Mouse (Mus musculus) inflammation-experienced regulatory T-cells, adult 6 months (primary cell): ENCODE results near the gene Scand1. TPM values are rescaled to one million over a fixed set of nuclear protein-coding genes. Genes with fewer than 3 reads are reported as not detected.

Experiments used
- ATAC-seq: one replicate; pipeline ENCODE4 v1.8.0; 2017
- polyA plus RNA-seq, 3 experiments: library from polyadenylated mRNA; unstranded; fragments of 100-300 nt; shearing (Covaris generic); gene quantifications; one replicate each; pipeline ENCODE4 v1.2.1; 2017

Gene Scand1
- 1 to 10 TPM in 2 of 3 experiments, not detected in 1; 2.8 to 5.1 TPM for polyA plus RNA-seq

DNA sequence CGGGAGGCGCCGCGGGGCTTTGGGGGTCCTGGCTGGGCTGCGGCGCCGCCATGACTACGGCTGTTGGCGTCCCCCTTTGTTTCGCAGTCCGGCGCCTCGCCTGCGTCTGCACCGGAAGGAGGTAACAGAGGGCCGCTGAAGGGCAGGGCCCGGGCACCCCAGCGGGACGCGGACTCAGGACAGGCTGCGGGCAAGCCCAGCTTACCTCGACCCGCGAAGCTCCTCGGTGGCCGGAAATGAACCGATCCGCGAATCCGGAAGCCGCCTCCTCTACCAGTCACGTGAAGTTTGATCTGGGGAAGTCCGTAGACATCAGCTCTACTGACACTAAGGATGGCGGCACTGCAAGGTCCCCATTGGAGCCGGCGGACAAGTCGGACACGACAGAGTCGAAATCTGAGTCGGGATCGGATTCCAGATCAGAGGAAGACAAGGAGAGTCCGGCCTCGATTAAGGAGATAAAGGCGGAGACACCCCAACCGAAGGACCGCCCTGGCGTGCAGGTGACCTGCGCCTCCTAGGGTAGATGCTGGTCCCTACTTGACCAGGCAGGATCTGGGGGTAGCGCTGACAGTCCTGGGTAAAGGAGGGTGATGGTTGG lies at the start of gene Scand1, which contains the start of gene Cnbd2:
Scand1 (minus strand) TSS at position 408 of the 601 bp plus-strand sequence.
Cnbd2 (plus strand) TSS at position 3 of the 601 bp plus-strand sequence.
- peak; percentile 93 for ATAC-seq

DNA sequence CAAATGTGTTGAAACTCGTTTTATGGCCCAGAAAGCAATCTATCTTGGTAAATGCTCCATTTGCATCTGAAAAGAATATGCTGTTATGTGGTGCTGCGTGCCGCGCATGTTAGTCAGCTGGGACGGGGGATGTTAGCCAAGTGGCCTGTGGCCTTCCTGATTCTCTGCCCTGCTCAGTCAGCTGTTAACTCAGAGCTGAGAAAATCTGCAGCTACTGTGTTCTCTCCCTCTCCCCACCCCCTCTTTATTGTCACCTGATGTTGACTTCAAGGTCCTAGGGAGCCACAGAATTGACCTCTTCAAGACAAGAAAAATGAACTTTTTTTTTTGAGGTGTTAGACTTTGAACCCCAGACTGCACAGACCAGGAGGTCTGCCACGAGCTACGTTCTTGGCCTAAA lies 43.5 kb upstream of the Scand1 start:
- no peak for ATAC-seq

DNA sequence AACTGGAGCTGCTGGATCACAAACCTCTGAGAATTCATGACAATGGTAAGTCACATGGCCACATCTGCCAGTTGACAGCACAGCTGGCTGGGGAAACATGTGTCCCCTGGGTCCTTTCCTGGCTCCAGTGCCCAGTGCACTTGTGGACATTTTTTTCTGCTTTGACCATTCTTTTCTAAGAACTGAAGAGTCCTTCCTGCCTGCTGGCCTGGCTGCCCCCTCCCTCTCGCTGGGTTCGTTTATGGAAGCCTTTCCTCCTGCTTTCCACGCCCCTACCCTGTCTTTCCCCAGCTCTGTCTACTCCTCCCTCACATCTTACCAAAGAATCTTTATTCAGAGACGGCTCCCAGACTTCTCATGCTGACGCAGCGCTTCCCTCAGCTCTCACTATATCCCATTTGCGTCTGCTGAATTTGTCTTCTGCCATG lies 40.8 kb upstream of the Scand1 start:
- no peak for ATAC-seq

DNA sequence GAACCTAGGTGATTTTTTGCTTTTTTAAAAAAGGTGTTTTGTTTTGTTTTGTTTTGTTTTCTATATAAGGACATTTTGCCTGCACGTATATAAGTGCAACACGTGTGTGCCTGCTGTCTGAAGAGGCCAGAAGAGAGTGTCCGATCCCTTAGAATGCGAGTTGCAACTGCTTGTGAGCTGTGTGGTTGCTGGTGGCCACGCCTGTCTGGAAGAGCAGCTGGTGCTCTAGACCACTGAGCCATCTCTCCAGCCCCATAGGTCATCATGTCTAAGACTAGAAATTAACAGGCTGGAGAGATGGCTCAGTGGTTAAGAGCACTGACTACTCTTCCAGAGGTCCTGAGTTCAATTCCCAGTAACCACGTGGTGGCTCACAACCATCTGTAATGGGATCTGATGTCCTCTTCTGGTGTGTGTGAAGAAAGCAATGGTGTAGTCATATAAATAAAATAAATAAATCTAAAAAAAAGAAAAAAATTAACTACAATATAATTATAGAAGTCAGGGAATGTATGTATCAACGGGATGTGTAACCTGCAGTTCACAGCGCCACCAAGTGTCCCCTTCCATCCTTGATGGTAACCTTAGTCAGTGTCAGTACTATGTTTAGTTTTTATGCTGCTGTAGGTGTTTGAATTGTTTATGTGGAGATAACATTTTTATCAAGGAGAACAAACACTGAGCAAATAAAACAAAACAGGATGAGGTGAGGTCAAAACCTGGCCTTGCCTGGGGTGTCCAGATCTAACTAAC lies 40.1 kb upstream of the Scand1 start:
- ATAC-seq = no peak

DNA sequence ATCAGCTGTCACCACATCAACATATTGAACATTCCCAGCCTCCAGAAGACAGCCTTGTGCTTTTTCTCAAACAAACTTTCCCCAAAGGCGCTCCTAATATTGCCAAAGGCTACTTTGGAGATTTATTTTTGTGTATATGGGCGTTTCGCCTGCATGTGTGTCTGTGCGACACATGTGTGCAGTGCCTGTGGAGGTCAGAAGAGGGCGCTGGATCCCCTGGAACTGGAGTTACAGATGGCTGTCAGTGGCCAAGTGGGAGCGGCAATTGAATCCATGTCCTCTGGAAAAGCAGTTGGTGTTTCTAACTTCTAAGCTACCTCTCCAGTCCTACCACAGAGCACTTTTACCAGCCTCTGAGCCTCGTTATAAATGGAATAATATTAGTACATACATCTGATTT lies 38.7 kb upstream of the Scand1 start:
- ATAC-seq = no peak

DNA sequence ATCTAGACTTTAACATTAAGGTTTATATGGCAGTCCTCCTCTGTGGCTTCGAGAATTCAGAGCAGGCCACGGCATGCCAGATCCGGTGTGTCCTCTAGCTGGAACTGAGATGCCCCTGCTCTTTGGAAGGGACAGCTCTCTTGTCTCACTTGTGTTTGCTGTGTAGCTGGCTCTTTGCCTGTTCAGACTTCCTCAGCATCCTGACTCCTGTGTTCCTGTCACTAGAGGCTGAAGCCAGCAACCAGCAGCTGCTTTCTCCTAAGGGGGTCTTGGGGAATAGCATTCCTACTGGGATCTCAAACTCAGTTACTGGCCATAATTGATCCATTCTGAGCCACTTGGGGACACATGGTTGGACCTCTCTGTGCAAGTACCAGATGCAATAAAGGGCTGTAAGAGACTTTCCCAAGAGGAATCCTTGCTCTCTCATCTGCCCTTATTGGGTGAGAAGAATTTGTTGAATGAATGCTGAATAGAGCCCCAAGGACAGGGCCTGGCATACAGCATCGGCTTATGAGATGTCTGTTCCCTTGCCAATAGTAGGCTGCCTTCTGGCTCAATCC lies 36.9 kb upstream of the Scand1 start:
- no peak for ATAC-seq

DNA sequence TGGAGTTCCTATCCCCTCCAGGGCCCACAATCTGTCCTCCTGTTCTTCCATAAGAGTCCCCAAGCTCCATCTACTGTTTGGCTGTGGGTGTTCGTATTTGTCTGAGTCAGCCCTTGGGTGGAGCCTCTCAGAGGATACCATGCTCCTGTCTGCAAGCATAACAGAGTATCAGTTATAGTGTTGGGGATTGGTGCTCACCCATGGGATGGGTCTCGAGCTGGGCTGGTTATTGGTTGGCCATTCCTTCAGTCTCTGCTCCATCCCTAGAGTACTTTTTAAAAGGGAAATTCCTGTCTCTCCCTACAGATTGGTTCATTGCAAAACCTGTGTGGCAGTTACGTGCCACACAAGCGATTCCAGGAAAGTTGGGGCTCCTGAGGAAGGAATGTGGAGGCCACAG lies 36.3 kb upstream of the Scand1 start:
- ATAC-seq = no peak

DNA sequence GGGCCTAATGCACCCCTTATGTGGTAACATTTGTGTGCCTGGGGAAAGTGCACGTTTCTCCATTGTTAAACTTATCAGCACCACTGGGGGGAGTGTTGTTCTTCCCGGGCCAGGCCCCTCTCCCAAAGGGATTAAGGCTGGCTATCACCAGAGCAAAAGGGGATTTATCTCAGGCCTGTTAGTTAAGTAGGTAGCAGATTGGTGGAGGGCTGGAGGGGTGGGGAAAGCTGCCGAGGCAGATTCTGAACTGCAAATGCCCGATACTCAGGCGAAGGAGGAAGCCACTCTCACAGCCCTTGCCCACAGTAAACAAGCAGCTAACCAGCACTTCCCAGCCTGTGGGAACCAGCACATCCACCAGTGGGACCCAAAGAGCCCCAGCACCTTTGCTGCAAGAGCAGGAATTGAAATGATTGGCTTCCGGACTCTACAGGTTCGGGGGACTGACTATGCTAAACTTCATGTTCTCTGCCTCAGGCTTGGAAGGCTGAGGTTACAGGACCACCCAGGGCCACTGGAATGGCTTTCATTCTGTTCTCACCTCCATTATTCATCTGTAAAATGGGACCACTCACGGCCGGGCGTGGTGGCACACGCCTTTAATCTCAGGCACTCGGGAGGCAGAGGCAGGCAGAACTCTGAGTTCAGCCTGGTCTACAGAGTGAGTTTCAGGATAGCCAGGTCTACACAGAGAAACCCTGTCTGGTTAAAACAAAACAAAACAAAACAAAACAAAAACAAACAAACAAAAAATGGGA lies 32.5 kb upstream of the Scand1 start:
- ATAC-seq = no peak

DNA sequence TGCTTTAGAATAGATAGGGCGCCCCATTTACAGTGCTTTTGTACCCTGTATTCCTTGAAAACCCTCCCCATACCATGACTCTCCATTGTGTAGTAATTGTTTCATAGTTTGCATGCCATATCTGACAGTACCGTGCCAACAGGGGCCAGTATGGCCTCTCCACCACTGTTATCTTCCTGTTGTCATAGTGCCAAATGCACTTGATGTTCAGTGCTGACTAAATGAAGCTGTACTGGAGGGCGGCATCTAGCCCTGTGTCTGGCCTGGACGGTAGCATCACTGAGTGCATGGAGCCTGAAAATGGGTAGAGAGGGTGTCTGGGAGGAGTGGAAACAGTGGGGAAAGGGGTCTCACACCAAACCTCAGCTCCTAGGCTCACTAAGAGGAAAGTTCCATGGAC lies 27.6 kb upstream of the Scand1 start:
- no peak for ATAC-seq

DNA sequence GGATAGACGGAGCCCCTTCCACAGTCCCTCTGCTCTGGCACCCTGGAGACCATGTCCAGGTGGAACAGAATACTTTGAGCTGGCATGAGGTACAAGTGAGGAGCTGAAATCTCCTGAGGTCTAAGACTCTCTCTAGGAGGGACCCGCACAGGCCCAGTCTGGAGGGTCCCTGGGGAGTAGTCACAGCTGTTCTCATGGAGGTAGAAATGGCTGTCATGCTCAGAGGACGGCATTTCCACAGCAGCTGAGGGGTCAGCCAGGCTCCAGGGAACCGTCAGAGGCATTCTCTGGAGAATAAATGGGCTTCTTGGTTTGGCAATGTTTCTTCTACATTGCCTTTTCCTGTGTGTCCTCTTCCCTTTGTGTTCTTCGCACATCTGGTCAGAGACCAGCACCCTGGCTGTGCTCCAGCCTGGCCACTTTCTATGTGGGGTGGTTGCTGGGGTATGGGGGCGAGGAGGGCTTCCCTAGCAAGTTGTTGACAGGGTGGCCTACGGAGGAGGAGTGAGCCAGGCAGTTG lies 19.0 kb upstream of the Scand1 start:
- no peak for ATAC-seq

DNA sequence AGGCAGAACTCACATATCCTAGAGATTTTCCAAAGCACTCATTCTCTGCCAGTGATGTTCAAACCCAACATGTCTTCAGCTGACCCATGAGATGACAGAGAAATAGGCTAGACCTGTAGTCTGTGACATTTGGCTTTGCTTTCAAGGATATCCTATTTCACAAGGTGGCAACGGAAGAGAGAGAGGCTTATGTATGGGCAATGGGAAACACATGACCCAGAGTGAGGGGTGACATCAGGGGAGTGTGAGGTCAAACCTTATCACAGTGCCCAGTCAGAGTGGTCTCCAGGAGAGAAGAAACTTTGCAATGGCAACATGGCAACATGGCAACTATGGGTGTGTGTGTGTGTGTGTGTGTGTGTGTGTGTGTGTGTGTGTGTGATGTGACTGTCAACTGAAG lies 18.2 kb upstream of the Scand1 start:
- ATAC-seq = no peak

DNA sequence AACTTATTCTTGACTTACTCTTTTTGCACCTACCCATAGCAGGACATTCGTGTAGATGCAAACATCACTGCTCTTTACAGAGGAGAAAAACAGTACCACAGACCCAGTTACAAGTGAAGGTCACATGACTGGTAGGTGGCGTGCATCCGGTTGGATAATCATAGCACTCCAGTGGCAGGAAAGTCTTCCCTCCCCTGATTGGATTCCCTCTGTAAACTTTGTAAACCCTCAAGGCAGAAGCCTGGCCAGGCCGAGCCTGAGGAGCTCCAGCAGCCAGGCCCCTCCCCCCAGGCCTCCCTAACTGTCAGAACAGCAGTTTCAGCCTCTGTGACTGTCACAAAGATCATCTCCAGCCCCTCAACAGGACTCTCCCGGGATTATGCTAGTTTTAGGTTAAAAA lies 12.2 kb upstream of the Scand1 start:
- ATAC-seq = no peak

DNA sequence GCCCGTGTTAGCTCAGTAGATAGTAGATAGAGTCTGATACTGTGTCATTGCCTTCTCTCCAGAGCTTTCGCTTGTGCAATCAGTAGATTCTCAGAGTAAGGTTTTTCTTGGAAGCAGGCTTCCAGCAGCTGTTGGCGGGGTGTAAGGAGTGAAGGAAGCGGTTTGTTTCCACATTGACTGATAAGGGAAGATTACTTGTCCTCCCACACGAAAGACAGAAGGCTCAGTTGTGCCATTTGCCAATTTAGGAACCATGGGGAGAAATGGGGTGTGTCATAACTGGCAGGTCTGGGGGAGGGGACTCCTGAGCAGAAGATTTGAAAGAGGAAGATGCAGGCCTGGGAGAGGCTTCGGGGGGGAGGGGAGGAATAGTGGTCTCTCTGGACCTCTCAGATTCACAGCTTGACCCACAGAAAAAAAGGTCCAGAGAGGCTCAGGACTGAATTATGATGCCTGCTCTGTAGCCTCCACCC lies 11.6 kb upstream of the Scand1 start:
- ATAC-seq = no peak

DNA sequence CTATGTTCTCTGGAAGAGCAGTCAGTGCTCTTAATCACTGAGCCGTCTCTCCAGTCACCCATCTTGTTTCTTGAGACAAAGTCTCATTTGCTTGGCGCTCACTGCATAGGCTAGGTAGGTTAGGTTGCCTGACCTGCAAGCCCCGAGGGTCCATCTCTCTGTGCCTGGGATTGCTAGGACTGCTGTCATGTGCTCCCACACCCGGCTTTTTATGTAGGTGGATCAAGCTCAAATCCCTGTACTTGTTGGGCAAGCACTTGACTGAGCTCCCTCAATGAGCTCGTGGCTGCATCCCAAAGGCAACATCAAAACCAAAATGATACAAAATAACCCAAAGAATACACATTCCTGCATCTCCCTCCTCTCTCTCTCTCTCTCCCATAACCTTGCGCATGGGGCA lies 9.0 kb upstream of the Scand1 start:
- no peak for ATAC-seq

DNA sequence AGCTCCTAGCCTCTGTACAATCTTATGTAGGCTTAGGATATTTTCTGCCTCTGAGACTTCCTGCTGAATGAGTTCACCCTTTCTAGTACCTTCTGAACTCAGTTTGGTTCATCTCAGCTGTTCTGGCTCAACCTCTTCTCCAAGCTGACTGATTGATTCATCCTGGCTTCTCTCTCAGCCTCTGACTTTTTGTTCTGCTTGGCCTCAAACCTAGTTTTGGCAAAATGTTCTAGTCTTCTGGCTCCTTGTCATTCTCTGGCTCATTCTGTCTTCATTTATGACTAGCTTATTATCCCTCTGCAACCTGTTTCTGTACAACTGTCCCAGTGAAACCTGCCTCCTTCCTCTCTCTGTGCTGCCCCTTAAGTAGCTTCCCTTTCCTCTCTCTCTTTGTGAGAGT lies 6.0 kb upstream of the Scand1 start:
- ATAC-seq = no peak

DNA sequence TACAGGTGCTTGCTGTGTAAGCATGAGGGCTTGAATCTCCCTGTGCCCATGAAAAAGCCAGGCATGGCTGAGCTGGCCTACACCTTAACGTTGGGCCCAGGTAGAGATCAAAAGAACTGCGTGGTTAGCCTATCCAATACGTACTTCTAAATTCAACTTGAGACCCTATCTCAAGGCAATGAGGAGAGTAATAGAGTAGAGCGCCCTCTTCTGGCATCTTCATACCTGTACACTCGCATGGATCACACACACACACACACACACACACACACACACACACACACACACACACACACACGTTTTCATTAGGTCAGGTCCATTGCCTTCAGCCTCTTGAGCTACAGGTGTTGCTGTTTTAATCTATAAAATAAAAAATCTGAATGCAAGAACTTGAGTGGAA lies 2.3 kb upstream of the Scand1 start:
- ATAC-seq = no peak

DNA sequence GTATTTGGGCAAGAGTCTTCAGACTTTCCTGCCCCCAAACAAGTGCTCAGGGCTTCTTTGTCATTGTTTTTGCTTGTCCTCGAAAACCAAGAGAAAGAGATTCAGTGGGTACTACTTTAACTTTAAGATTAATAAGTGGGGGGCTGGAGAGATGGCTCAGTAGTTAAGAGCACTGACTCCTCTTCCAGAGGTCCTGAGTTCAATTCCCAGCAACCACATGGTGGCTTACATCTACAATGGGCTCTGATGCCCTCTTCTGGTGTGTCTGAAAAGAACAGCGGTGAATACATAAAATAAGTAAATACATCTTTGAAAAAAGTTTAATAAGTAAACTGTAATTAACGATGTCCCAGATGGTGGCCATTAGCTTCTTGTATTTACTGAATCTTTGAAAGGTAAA lies 649 bp upstream of the Scand1 start:
- no peak for ATAC-seq

DNA sequence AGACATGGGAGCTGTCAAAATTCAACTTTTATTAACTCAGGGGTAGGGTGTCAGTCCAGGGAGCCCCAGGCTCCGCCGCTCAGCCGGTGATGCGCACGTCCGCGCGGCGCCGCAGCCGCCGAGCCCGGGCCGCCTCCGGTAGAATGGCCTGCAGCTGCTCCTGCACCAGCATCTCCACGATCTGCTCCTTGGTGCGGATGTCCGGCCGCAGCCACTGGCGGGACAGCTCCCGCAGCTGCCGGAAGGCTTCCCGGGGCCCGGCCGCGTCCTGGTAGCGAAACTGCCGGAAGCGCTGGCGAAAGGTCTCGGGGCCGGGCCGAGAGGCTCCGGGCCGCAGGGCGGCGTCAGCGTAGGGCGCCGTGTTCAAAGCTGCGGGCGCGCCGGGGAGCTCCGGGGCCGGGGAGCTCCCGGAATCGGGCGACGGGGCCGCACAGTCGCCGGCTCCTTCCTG lies 638 bp downstream of the Scand1 start:
- ATAC-seq = peak; percentile 24

DNA sequence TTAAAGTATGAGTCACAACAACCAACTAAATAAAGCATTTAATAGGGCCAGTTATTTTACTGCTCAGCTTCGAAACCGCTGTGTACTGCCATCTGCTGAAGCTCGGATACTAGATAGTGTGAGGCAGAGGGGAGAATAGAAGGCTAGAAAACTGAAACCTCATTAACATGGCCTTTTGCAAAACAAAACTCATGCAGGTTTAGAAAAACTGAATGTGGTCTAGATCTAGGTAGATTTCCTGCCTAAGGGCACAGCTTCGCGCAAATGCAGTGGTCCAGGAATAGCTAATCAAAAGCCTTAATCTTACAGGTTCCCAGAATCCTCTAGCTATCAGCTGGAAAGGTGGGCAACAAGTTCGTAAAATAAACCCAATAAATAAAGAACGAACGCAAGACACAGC lies 1.1 kb downstream of the Scand1 start:
- peak; percentile 32 for ATAC-seq

DNA sequence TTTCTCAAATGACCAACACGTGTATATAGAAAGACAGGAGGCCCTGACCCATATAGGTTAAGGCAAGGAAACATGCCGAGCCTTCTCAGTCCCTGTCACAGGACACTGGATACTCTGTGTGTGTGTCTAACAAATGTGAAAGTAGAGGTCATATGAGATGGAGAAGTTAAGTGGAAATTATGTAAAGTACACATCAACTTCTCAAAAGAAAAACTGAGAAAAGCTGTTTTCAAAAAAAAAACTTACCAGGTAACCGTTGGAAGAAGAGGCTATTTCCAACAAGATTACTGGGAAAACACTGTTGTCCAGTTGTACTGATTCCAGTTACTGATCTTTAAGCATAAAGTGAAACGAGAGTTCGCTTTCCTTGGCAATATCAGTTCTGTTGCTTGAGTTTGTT lies 1.6 kb downstream of the Scand1 start:
- no peak for ATAC-seq

DNA sequence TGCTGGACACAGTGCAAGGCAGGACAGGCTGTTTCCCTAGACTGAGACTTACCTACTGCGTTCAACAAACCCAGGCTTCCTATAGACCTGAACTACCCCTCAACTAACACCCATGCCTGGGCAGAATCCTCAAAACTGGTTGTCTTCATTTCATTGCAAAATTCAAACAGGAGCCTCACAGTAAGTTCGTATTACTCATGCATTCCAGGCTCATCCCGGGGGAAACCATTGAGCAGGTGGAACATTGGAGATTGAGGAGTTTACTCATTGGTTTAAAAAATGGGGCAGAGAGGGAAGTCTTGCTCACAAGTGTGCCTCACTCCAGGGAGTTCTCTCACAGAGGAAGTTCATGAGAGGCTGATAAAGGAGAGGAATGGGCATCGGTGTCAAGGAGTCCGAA lies 2.0 kb downstream of the Scand1 start:
- ATAC-seq = no peak

DNA sequence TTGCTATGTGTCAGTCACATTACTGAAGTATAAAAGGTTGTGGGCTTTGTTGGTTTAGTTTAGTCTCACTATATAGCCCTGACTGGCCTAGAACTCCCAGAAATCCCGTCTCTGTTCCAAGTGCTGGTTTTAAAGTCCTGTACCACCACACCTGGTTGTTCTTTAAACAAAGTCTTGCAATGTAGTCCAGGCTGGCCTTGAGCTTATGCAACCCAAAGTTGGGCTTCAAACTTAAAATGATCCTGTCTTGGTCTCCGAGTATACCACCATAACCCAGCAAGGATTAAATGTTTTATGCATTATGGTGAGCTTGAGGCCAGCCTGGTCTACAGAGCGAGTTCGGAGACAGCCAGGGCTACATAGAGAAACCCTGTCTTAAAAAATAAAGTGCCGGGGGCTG lies 2.6 kb downstream of the Scand1 start:
- no peak for ATAC-seq

DNA sequence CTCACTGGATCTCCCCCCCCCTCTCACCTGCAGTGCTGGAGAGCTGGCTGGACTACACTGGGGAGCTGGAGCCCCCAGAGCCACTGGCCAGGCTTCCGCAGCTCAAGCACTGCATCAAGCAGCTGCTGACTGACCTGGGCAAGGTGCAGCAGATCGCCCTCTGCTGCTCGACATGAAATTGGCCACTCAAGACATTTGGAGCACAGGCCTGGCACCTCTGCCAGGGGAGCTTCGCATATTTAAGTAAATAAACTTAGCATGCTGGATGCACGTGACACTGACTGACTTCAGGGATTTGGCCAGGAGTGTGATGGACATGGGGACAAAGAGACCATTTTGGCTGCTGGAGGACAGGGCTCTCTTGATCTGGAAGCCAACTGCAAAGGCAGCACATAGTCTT lies 5.2 kb downstream of the Scand1 start:
- ATAC-seq = no peak
